Mouse (Mus musculus) myocyte (in vitro differentiated cells): ENCODE measurements at regions not wholly inside any gene's neighbourhood (a gene's known extent, or its start where the extent isn't known, plus 50 kb on each side); places are given as distances from the start of the nearest gene placed in this dataset.

Experiments used
- H3K27me3 ChIP-seq: one replicate; pipeline ENCODE4 v1.6.1; 2011; ENCODE audit not compliant: control insufficient read depth, insufficient read depth, insufficient read length
- H3K36me3 ChIP-seq: one replicate; pipeline ENCODE4 v1.6.1; 2011; ENCODE audit not compliant: control insufficient read depth, insufficient read depth
- H3K4me2 ChIP-seq: one replicate; pipeline ENCODE4 v1.6.1; 2011; ENCODE audit warnings: low read depth, control low read depth
- H3K4me3 ChIP-seq: one replicate; pipeline ENCODE4 v1.5.1; 2011; ENCODE audit warnings: mild to moderate bottlenecking, control low read depth, moderate library complexity
- H3K79me2 ChIP-seq: one replicate; pipeline ENCODE4 v1.6.1; 2011; ENCODE audit not compliant: control insufficient read depth, insufficient read depth
- H3ac ChIP-seq: one replicate; pipeline ENCODE4 v1.6.1; 2011; ENCODE audit not compliant: control insufficient read depth, insufficient read length
- CEBPB ChIP-seq: IDR thresholded peaks from 2 replicates; pipeline ENCODE4 v1.6.1; 2011; ENCODE audit warnings: mild to moderate bottlenecking, moderate library complexity; ENCODE audit not compliant: poor library complexity, insufficient read depth, severe bottlenecking
- E2F4 ChIP-seq: IDR thresholded peaks from one replicate; pipeline ENCODE4 v1.6.1; 2011; ENCODE audit warnings: mild to moderate bottlenecking, control low read depth, moderate library complexity; ENCODE audit not compliant: insufficient read depth
- MAX ChIP-seq: IDR thresholded peaks from one replicate; pipeline ENCODE4 v1.6.1; 2011; ENCODE audit warnings: low read depth, mild to moderate bottlenecking, control low read depth
- MYOD1 ChIP-seq, 3 experiments: IDR thresholded peaks; one replicate each; pipeline ENCODE4 v1.6.1; 2011; ENCODE audit warnings: control low read depth in 2 of 3, low read depth in 2 of 3, mild to moderate bottlenecking in 2 of 3, moderate library complexity in 1 of 3; ENCODE audit not compliant: insufficient read length in 2 of 3, control insufficient read depth in 1 of 3
- MYOG ChIP-seq, 3 experiments: IDR thresholded peaks; one replicate each; pipeline ENCODE4 v1.6.1; 2011; ENCODE audit warnings: control low read depth in 2 of 3, low read depth in 2 of 3, mild to moderate bottlenecking in 2 of 3; ENCODE audit not compliant: insufficient read length in 2 of 3, control insufficient read depth in 1 of 3, insufficient read depth in 1 of 3
- POLR2A ChIP-seq: IDR thresholded peaks from one replicate; pipeline ENCODE4 v1.6.1; 2011; ENCODE audit warnings: low read depth, mild to moderate bottlenecking, control low read depth, moderate library complexity; ENCODE audit not compliant: insufficient read length
- POLR2AphosphoS2 ChIP-seq: IDR thresholded peaks from one replicate; pipeline ENCODE4 v1.6.1; 2011; ENCODE audit warnings: low read depth, control low read depth; ENCODE audit not compliant: insufficient read length
- REST ChIP-seq: IDR thresholded peaks from one replicate; pipeline ENCODE4 v1.6.1; 2011; ENCODE audit warnings: mild to moderate bottlenecking, control low read depth, moderate library complexity; ENCODE audit not compliant: insufficient read depth, insufficient read length
- SRF ChIP-seq: IDR thresholded peaks from one replicate; pipeline ENCODE4 v1.6.1; 2011; ENCODE audit warnings: low read depth; ENCODE audit not compliant: control insufficient read depth, insufficient read length
- TCF12 ChIP-seq: IDR thresholded peaks from one replicate; pipeline ENCODE4 v1.6.1; 2011; ENCODE audit warnings: mild to moderate bottlenecking, control low read depth; ENCODE audit not compliant: poor library complexity, insufficient read depth, severe bottlenecking
- TCF3 ChIP-seq: IDR thresholded peaks from one replicate; pipeline ENCODE4 v1.6.1; 2011; ENCODE audit warnings: low read depth, control low read depth; ENCODE audit not compliant: insufficient read length
- USF1 ChIP-seq: IDR thresholded peaks from one replicate; pipeline ENCODE4 v1.6.1; 2011; ENCODE audit warnings: low read depth, mild to moderate bottlenecking, control low read depth, moderate library complexity

DNA sequence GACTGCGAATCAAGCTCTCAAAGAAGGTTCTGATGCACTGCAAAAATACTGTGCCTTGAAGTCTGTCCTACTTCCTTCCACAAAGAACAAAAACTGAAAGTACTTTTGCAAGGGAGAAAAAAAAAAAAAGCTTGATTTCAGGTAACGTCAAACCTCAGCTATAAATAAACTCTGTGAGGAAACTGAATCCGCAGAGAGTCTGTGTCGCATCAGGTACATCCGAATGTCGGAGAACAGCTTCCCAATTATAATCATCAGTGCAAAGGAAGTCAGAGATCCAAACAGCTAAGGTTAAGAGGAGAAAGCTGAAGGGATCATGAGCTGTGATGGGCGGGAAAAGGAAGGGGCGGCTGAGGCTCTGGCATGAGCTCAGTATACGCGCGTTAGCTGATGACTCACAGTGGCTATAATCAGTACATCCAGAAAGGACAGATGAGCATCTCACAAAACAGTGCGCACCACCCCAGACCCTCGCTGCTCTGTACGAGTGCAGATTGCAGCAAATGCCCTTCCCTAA lies 195.1 kb upstream of the Ift57 start:
- no peaks in the 10 kb centered on the region for H3K79me2 ChIP-seq
- no peak overlapping the region for H3K4me2 ChIP-seq
- no peak overlapping the region for H3ac ChIP-seq
- no peaks in the 10 kb centered on the region for H3K36me3 ChIP-seq
- H3K4me3 ChIP-seq, result no peak overlapping the region
- no peaks in the 10 kb centered on the region for H3K27me3 ChIP-seq
- TF ChIP-seq SRF (no peak), REST (no peak), TCF12 (no peak), CEBPB (no peak), POLR2A (no peak), MYOG (IDR thresholded peaks at IDR 0.05; ENCODE audit: control insufficient read depth in 1 of 3, insufficient read depth in 1 of 3, insufficient read length in 2 of 3, low read depth in 2 of 3) (no peak), MAX (no peak), USF1 (no peak), TCF3 (no peak), POLR2AphosphoS2 (no peak), MYOD1 (IDR thresholded peaks at IDR 0.05; ENCODE audit: control insufficient read depth in 1 of 3, insufficient read length in 2 of 3, low read depth in 2 of 3) (no peak), E2F4 (no peak)

DNA sequence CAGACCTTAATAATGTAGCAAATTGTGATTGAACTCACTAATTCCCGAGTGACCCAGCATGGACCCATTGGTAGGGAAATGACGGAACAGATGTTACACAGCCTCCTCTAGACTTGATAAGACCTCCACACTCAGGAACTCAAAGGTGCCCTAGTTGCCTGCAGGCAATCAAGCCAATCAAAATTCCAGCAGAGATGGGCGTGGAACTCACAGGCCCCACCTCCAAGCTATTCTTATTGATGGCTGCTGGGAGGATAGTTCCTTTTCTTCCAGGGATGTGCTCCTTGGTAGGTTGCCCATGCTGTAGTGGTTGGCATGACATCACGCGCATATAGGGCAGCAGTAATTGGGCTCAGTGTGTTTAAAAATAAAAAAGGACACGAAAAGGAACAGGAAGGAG lies 194.4 kb upstream of the Ift57 start:
- H3K27me3 ChIP-seq, result no peaks in the 10 kb centered on the region
- no peaks in the 10 kb centered on the region for H3K79me2 ChIP-seq
- H3K36me3 ChIP-seq, result no peaks in the 10 kb centered on the region
- no peak for TF ChIP-seq SRF
- no peak for TF ChIP-seq POLR2AphosphoS2
- no peak for TF ChIP-seq TCF12
- no peak for TF ChIP-seq TCF3
- TF ChIP-seq MYOG (IDR thresholded peaks at IDR 0.05; ENCODE audit: control insufficient read depth in 1 of 3, insufficient read depth in 1 of 3, insufficient read length in 2 of 3, low read depth in 2 of 3), result no peak
- no peak for TF ChIP-seq MAX
- TF ChIP-seq POLR2A, result no peak
- no peak for TF ChIP-seq E2F4
- TF ChIP-seq CEBPB, result no peak
- TF ChIP-seq MYOD1 (IDR thresholded peaks at IDR 0.05; ENCODE audit: control insufficient read depth in 1 of 3, insufficient read length in 2 of 3, low read depth in 2 of 3), result no peak
- TF ChIP-seq REST, result no peak
- no peak for TF ChIP-seq USF1
- no peak overlapping the region for H3K4me2 ChIP-seq
- no peak overlapping the region for H3ac ChIP-seq
- H3K4me3 ChIP-seq, result no peak overlapping the region

DNA sequence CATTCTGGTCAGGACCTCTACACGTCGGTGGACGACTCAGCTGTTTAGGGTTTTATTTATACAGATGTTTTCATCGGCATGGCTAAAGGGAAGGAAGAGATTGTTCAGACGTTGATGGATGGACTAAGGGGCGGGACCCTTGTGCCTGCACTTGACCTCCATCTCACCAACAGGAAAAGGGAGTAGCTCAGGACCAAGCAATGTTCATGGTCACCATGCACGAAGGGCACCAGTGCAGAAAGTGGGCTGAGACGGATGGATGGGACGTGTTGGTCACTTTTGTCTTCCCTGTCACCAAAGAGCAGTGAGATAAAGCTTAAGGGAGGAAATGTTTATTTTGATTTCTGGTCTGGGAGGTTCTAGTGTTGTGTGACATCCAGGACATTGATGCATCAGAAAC lies 193.8 kb upstream of the Ift57 start:
- no peak overlapping the region for H3ac ChIP-seq
- H3K4me2 ChIP-seq, result no peak overlapping the region
- no peaks in the 10 kb centered on the region for H3K27me3 ChIP-seq
- no peak overlapping the region for H3K4me3 ChIP-seq
- no peaks in the 10 kb centered on the region for H3K79me2 ChIP-seq
- no peaks in the 10 kb centered on the region for H3K36me3 ChIP-seq
- TF ChIP-seq CEBPB, result no peak
- no peak for TF ChIP-seq E2F4
- no peak for TF ChIP-seq MAX
- TF ChIP-seq TCF12, result no peak
- no peak for TF ChIP-seq POLR2AphosphoS2
- TF ChIP-seq TCF3, result no peak
- TF ChIP-seq REST, result no peak
- TF ChIP-seq USF1, result no peak
- no peak for TF ChIP-seq MYOG (IDR thresholded peaks at IDR 0.05; ENCODE audit: control insufficient read depth in 1 of 3, insufficient read depth in 1 of 3, insufficient read length in 2 of 3, low read depth in 2 of 3)
- no peak for TF ChIP-seq POLR2A
- no peak for TF ChIP-seq MYOD1 (IDR thresholded peaks at IDR 0.05; ENCODE audit: control insufficient read depth in 1 of 3, insufficient read length in 2 of 3, low read depth in 2 of 3)

DNA sequence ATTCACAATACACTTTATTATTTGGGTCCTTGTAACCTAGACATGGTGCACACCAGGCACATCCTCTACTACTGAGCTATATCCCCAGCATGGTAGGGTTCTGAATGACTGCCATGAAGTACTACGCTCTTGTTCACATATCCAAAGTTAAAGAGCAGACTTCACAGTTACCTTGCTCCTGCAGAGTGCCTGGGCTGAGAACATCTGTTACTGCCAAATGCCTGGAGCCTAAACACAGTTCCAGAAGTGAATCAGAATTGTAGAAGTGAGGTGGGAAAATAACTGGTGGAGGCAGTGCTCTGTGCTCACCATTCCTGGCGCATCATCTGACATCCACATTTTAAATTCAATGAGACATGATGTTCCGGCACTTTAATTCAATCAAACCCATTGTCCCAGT lies 180.2 kb upstream of the Ift57 start:
- TF ChIP-seq TCF12 (no peak), MYOD1 (IDR thresholded peaks at IDR 0.05; ENCODE audit: control insufficient read depth in 1 of 3, insufficient read length in 2 of 3, low read depth in 2 of 3) (no peak), E2F4 (no peak), TCF3 (no peak), MYOG (IDR thresholded peaks at IDR 0.05; ENCODE audit: control insufficient read depth in 1 of 3, insufficient read depth in 1 of 3, insufficient read length in 2 of 3, low read depth in 2 of 3) (no peak), CEBPB (no peak), REST (no peak), USF1 (no peak), MAX (no peak), SRF (no peak), POLR2A (no peak), POLR2AphosphoS2 (no peak)
- Histone ChIP-seq H3ac (no peak overlapping the region), H3K79me2 (no peaks in the 10 kb centered on the region), H3K36me3 (no peaks in the 10 kb centered on the region), H3K4me2 (no peak overlapping the region), H3K27me3 (no peaks in the 10 kb centered on the region), H3K4me3 (no peak overlapping the region)

DNA sequence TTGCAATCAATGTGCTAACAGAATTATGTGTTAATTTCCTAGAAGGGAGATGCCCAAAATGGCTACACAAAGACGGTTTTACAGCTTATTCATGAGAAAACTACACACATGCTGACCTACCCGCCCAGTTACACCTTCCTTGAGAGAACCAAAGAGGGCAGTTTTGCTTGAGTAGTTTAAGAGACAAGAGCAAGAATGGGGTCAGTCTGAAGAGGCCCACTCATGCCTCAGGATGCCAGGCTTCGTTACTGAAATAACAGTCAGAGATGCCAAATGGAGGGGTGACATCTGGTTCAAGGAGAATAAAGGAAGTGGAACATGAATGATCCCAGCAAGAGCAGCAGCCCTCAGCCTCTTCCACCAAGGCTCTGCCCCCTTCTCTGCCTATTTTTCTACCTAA lies 178.6 kb upstream of the Ift57 start:
- no peak overlapping the region for H3K4me3 ChIP-seq
- no peaks in the 10 kb centered on the region for H3K36me3 ChIP-seq
- TF ChIP-seq POLR2A (no peak), USF1 (no peak), SRF (no peak), E2F4 (no peak), POLR2AphosphoS2 (no peak), MYOG (IDR thresholded peaks at IDR 0.05; ENCODE audit: control insufficient read depth in 1 of 3, insufficient read depth in 1 of 3, insufficient read length in 2 of 3, low read depth in 2 of 3) (no peak), MYOD1 (IDR thresholded peaks at IDR 0.05; ENCODE audit: control insufficient read depth in 1 of 3, insufficient read length in 2 of 3, low read depth in 2 of 3) (no peak), CEBPB (no peak), TCF12 (no peak), MAX (no peak), TCF3 (no peak), REST (no peak)
- no peaks in the 10 kb centered on the region for H3K79me2 ChIP-seq
- H3K27me3 ChIP-seq, result no peaks in the 10 kb centered on the region
- H3ac ChIP-seq, result no peak overlapping the region
- no peak overlapping the region for H3K4me2 ChIP-seq
